Mouse (Mus musculus) forebrain, embryonic 14.5 days (tissue): ENCODE measurements around the gene Ppp1r3g. TPM values are rescaled to one million over a fixed set of nuclear protein-coding genes. Genes with fewer than 3 reads are reported as not detected.
"Not testable (repeated sequence)": the region's sequence is repeated elsewhere in the genome, so short reads cannot be mapped to it uniquely, and the experiment has no call there.

Source experiments
- ATAC-seq: fragments of 200-750 bp; cut with Nextera tagmentation; 2 replicates; pipeline ENCODE4 v1.8.0; 2017; ENCODE audit warnings: mild to moderate bottlenecking, moderate library complexity
- DNase-seq: peaks from one replicate; pipeline ENCODE4 v3.0.0-alpha.2; 2015; ENCODE audit warnings: low spot score
- H3K27ac ChIP-seq: fragments of 300-500 bp; sonication (generic); 2 replicates; pipeline ENCODE4 v1.5.1; 2014; ENCODE audit warnings: low read depth, mild to moderate bottlenecking, control low read depth, low read length, moderate library complexity
- H3K27me3 ChIP-seq: fragments of 300-500 bp; sonication (generic); replicated peaks from 2 replicates; pipeline ENCODE4 v1.6.1; 2014; ENCODE audit warnings: low read length, control low read depth, mixed read lengths; ENCODE audit not compliant: control insufficient read depth, insufficient read depth
- H3K36me3 ChIP-seq: fragments of 300-500 bp; sonication (generic); 2 replicates; pipeline ENCODE4 v1.6.1; 2014; ENCODE audit warnings: low read length, control low read depth; ENCODE audit not compliant: control insufficient read depth, insufficient read depth
- H3K4me1 ChIP-seq: fragments of 300-500 bp; sonication (generic); 2 replicates; pipeline ENCODE4 v1.6.1; 2014; ENCODE audit warnings: antibody characterized with exemption, low read length, control low read depth; ENCODE audit not compliant: control insufficient read depth, insufficient read depth
- H3K4me2 ChIP-seq: fragments of 300-500 bp; sonication (generic); 2 replicates; pipeline ENCODE4 v1.6.1; 2014; ENCODE audit warnings: mild to moderate bottlenecking, control low read depth, low read length
- H3K4me3 ChIP-seq: fragments of 300-500 bp; sonication (generic); 2 replicates; pipeline ENCODE4 v1.5.1; 2014; ENCODE audit warnings: low read depth, low read length, control low read depth
- H3K9ac ChIP-seq: fragments of 300-500 bp; sonication (generic); 2 replicates; pipeline ENCODE4 v1.6.1; 2014; ENCODE audit warnings: mild to moderate bottlenecking, low read length, control low read depth, moderate library complexity
- H3K9me3 ChIP-seq: fragments of 300-500 bp; sonication (generic); replicated peaks from 2 replicates; pipeline ENCODE4 v1.6.1; 2016; ENCODE audit warnings: low read length, control low read depth, mixed read lengths; ENCODE audit not compliant: control insufficient read depth
- WGBS: fragments of 180-500 bp; shearing (Covaris S2); extraction: QIAGEN DNeasy Blood & Tissue Kit; methylation state at CpG from one replicate; pipeline ENCODE4 v1.1.7; 2014; 5-methylcytosine and 5-hydroxymethylcytosine counted together
- polyA plus RNA-seq: library from polyadenylated mRNA; unstranded; fragments of >200 nt; fragmentation: Nextera tagmentation; extraction: Ambion mirVana; gene quantifications from 2 replicates; pipeline ENCODE4 v1.2.1, GENCODE M21; 2014

The Ppp1r3g gene
- polyA plus RNA-seq, 1 experiment from 2014 or later: 0.76 TPM

GRCm38 (mm10) chr13:35980471-35980870 lies 21.8 kb downstream of the Ppp1r3g start:
- ATAC-seq (peak; percentile 81), DNase-seq (peak; percentile 56)
- no peaks in the 10 kb centered on the region for H3K9me3 ChIP-seq
- H3K27me3 ChIP-seq: no peaks in the 10 kb centered on the region
- peaks cover 10% of the 10 kb centered on the region for H3K4me1 ChIP-seq
- no peak overlapping the region for H3K9ac ChIP-seq
- H3K4me2 ChIP-seq: no peak overlapping the region
- peaks cover 13% of the 10 kb centered on the region for H3K36me3 ChIP-seq
- H3K27ac ChIP-seq: peak overlapping the region; percentile 58; the same call in 1 of the 2 replicates
- H3K4me3 ChIP-seq: no peak overlapping the region
- 29% methylated on average over 4 of the region's 4 CpGs for WGBS

- Histone ChIP-seq H3K4me3 (no peak overlapping the region), H3K36me3 (peaks cover 12% of the 10 kb centered on the region), H3K27me3 (no peaks in the 10 kb centered on the region), H3K9ac (no peak overlapping the region), H3K27ac (no peak overlapping the region), H3K9me3 (no peaks in the 10 kb centered on the region), H3K4me1 (peaks cover 15% of the 10 kb centered on the region), H3K4me2 (no peak overlapping the region)
- DNase-seq: no peak
- 94% methylated on average over 6 of the region's 6 CpGs for WGBS
- no peak for ATAC-seq
These were observed 24.3 kb downstream of the Ppp1r3g start for GRCm38 (mm10) chr13:35982985-35983384.

DNA sequence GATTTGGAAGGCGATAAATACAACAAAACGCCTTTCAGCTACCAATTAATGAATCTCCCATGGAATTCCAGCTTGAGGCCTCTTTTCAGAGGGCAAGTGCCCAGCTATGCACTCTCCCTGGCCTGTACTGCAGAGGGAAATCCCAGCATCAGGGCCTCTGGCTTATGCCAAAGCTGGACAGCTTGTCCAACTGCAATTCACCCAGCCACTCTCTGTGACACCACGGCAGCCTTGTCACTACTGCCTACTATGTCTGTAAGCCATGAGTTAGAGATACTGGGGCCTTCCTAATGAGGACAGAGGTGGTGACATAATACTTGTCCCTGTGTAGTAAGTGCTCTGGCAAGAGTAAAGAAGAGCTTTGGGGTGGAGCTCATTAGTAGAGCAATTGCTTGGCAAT lies 30.7 kb downstream of the Ppp1r3g start:
- DNase-seq (peak; percentile 38), ATAC-seq (0 out of 2 replicates have a peak, but pooled peaks have one; percentile 53)

DNA sequence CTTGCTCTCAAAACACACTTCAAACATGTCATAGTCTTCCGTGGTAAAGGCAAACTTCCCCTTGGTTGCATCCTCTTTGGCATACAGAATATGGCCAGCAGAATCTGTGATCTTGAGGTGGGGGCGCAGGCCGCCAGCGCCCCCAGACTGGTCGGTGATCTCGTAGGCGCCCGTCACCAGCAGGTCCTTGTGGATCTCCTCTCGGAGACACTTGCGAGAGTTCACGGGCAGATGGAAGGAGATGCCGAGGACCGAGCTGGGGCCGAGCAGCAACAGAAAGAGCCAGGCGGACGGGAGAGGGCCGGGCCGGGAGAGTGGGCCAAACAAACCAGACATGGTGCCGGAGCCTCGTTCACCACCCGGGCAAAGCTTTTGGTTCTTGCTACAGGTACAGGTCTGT lies 32.5 kb downstream of the Ppp1r3g start:
- not testable (repeated sequence) for H3K9me3 ChIP-seq, H3K27me3 ChIP-seq, H3K36me3 ChIP-seq, H3K9ac ChIP-seq, DNase-seq, H3K4me3 ChIP-seq, H3K4me2 ChIP-seq, H3K27ac ChIP-seq, ATAC-seq
- H3K4me1 ChIP-seq: peaks cover 11% of the 10 kb centered on the region; the same call in 1 of the 2 replicates
- WGBS: 96% methylated on average over 17 of the region's 21 CpGs

More for the DNA sequence above, 30.7 kb downstream of the Ppp1r3g start:
- WGBS: 9% methylated on average over 3 of the region's 3 CpGs
- Histone ChIP-seq H3K9ac (no peak overlapping the region), H3K4me1 (peaks cover 11% of the 10 kb centered on the region; the same call in 1 of the 2 replicates), H3K36me3 (no peaks in the 10 kb centered on the region), H3K9me3 (no peaks in the 10 kb centered on the region), H3K4me3 (no peak overlapping the region), H3K27ac (no peak overlapping the region), H3K27me3 (no peaks in the 10 kb centered on the region), H3K4me2 (no peak overlapping the region)

- no peaks in the 10 kb centered on the region for H3K27me3 ChIP-seq
- 66% methylated on average over 8 of the region's 8 CpGs for WGBS
- H3K4me2 ChIP-seq: no peak overlapping the region
- no peaks in the 10 kb centered on the region for H3K36me3 ChIP-seq
- H3K27ac ChIP-seq: no peak overlapping the region
- peak; percentile 55 for DNase-seq
- peak; percentile 52; the same call in 1 of the 2 replicates for ATAC-seq
- no peaks in the 10 kb centered on the region for H3K9me3 ChIP-seq
- no peak overlapping the region for H3K9ac ChIP-seq
- no peak overlapping the region for H3K4me3 ChIP-seq
- H3K4me1 ChIP-seq: peaks cover 5% of the 10 kb centered on the region; the same call in 1 of the 2 replicates
These were observed 35.4 kb downstream of the Ppp1r3g start for GRCm38 (mm10) chr13:35994067-35994466.

GRCm38 (mm10) chr13:35995231-35995630 lies 36.6 kb downstream of the Ppp1r3g start:
- Histone ChIP-seq H3K36me3 (no peaks in the 10 kb centered on the region), H3K4me2 (no peak overlapping the region), H3K27ac (no peak overlapping the region), H3K27me3 (no peaks in the 10 kb centered on the region), H3K9ac (no peak overlapping the region), H3K9me3 (no peaks in the 10 kb centered on the region), H3K4me1 (0 out of 2 replicates have a peak, but pooled peaks cover 2% of the 10 kb centered on the region), H3K4me3 (no peak overlapping the region)
- ATAC-seq (no peak), DNase-seq (no peak)
- WGBS: 77% methylated on average over 3 of the region's 3 CpGs

DNA sequence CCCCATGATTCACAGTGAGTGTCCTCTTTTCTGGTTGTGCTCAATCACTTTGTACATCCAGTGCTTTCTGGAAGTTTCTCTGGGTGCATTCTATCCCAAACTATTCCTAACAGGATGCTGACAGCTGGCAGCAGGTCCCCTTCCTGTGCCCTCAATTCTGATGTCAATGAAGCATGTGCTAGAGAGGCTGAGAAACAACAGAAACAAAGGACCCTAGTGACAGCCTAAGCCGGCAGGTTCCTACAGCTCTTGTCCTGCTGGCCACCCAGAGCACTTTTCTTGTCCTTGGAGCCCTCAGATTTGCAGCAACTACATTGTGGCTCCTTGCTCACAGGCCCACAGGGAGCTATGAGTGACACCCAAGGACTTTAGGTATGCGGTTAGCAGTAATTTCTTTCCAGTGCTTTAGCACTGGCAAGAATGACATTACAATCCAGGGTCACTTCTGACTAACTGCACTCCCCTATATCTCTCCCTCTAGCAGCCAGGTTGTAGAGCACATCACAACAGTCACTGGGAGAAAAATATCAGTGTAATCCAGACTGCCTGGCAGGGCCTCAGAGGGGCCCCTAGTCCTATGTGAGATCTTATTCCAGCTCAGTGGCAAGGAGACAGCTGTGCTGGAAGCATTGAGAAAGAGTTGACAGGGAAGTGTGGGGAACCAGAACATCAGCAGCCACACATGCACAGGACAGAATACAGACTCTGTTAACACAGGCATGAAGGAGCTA lies 37.2 kb downstream of the Ppp1r3g start:
- WGBS: 40% methylated on average over 2 of the region's 2 CpGs
- no peak overlapping the region for H3K4me2 ChIP-seq
- no peak overlapping the region for H3K9ac ChIP-seq
- no peaks in the 10 kb centered on the region for H3K9me3 ChIP-seq
- no peaks in the 10 kb centered on the region for H3K27me3 ChIP-seq
- H3K36me3 ChIP-seq: no peaks in the 10 kb centered on the region
- DNase-seq (no peak), ATAC-seq (no peak)
- H3K4me1 ChIP-seq: 0 out of 2 replicates have a peak, but pooled peaks cover 2% of the 10 kb centered on the region
- H3K4me3 ChIP-seq: no peak overlapping the region
- no peak overlapping the region for H3K27ac ChIP-seq

GRCm38 (mm10) chr13:35997606-35998005 lies 39.0 kb downstream of the Ppp1r3g start:
- Histone ChIP-seq H3K9me3 (no peaks in the 10 kb centered on the region), H3K4me3 (no peak overlapping the region), H3K9ac (no peak overlapping the region), H3K4me2 (no peak overlapping the region), H3K4me1 (0 out of 2 replicates have a peak, but pooled peaks cover 2% of the 10 kb centered on the region), H3K27me3 (no peaks in the 10 kb centered on the region), H3K27ac (no peak overlapping the region), H3K36me3 (no peaks in the 10 kb centered on the region)
- ATAC-seq (no peak), DNase-seq (no peak)
- WGBS: 90% methylated on average over 4 of the region's 4 CpGs

DNA sequence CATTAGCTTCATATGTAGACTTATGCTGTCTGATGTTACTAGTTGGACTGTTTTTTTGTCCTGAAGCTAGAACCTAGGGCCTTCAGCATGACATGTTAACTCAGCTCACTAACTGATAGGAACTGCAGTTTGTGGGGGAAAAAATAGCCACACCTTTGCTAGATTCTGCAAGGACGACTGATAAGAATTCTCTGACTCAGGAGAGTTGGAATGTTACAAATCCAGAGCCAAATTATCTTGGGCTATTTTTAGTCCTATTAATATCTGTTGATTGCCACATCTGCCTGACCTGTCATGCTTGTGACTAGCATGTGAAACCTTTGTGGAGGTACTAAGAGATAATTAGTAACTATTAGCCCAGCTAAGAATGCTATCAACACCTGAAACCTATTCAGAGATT lies 42.2 kb downstream of the Ppp1r3g start:
- DNase-seq (no peak), ATAC-seq (no peak)
- Histone ChIP-seq H3K9ac (no peak overlapping the region), H3K27ac (no peak overlapping the region), H3K4me3 (no peak overlapping the region), H3K36me3 (no peaks in the 10 kb centered on the region), H3K4me2 (no peak overlapping the region), H3K9me3 (no peaks in the 10 kb centered on the region), H3K27me3 (no peaks in the 10 kb centered on the region), H3K4me1 (no peaks in the 10 kb centered on the region)
- 82% methylated on average over 1 of the region's 1 CpGs for WGBS
